Mouse (Mus musculus): ENCODE data around the gene Rpusd1. TPM values are rescaled to one million over a fixed set of nuclear protein-coding genes. Genes with fewer than 3 reads are reported as not detected.

Gene Rpusd1
- polyA plus RNA-seq, 1 experiment from 2014 or later, result 25.7 TPM

GRCm38 (mm10) chr17:25775318-25776062 is 48.0 kb downstream of the Rpusd1 start:
- H3K4me2 ChIP-seq (ENCODE audit: low read length), result no peak overlapping the region

DNA sequence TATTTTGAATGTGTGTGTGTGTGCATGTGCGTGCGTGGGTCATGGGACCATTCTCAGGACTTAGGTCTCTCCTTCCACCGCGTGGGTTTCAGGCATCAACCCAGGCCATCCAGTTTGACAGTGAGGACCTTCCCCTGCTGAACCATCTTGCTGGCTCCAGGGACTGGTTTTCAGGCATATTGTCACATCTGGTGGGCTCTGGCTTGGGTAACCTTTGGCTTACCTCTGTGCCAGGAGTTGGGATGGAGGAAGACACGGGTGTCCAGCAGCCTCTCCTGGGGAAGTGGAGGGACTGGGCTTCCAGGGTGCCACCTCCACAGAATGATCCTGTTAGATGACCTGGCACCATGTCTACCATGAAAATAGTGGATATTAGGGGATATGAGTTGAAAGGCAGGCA is 50.5 kb downstream of the Rpusd1 start:
- H3K27me3 ChIP-seq (ENCODE audit: control insufficient read depth, insufficient read depth, low read length), result no peaks in the 10 kb centered on the region
- peaks cover 22% of the 10 kb centered on the region for H3K36me3 ChIP-seq (ENCODE audit: control insufficient read depth, insufficient read depth, low read length)
- H3K9ac ChIP-seq (replicated peaks; ENCODE audit: low read length), result no peak overlapping the region
- no peak for ATAC-seq (ENCODE audit: low FRiP score, low TSS enrichment)
- no peak overlapping the region for H3K27ac ChIP-seq (replicated peaks; ENCODE audit: low read depth, low read length)
- H3K4me3 ChIP-seq (replicated peaks; ENCODE audit: low read depth, low read length), result no peak overlapping the region
- no peak for DNase-seq
- peaks cover 7% of the 10 kb centered on the region for H3K4me1 ChIP-seq (ENCODE audit: control insufficient read depth, insufficient read depth, low read length)
- H3K9me3 ChIP-seq (ENCODE audit: control insufficient read depth, low read length), result no peaks in the 10 kb centered on the region
- WGBS, result 95% methylated on average over 5 of the region's 5 CpGs
- H3K4me2 ChIP-seq (ENCODE audit: low read length), result no peak overlapping the region

More at GRCm38 (mm10) chr17:25775318-25776062, 48.0 kb downstream of the Rpusd1 start:
- WGBS, result 78% methylated on average over 10 of the region's 10 CpGs
- no peak for DNase-seq
- H3K27ac ChIP-seq (replicated peaks; ENCODE audit: low read depth, low read length), result no peak overlapping the region
- H3K27me3 ChIP-seq (ENCODE audit: control insufficient read depth, insufficient read depth, low read length), result no peaks in the 10 kb centered on the region
- no peaks in the 10 kb centered on the region for H3K9me3 ChIP-seq (ENCODE audit: control insufficient read depth, low read length)
- H3K36me3 ChIP-seq (ENCODE audit: control insufficient read depth, insufficient read depth, low read length), result no peaks in the 10 kb centered on the region; the same call in 1 of the 2 replicates
- ATAC-seq (ENCODE audit: low FRiP score, low TSS enrichment), result no peak
- H3K4me3 ChIP-seq (replicated peaks; ENCODE audit: low read depth, low read length), result no peak overlapping the region
- peaks cover 7% of the 10 kb centered on the region for H3K4me1 ChIP-seq (ENCODE audit: control insufficient read depth, insufficient read depth, low read length)
- no peak overlapping the region for H3K9ac ChIP-seq (replicated peaks; ENCODE audit: low read length)

Small RNAs within 50 kb of the gene (microRNA-seq; reads per million reads assigned to microRNA genes)
- not detected for gene Gm25083
- gene Mir6966, result not detected

Other genes starting within 250 kb of the Rpusd1 start
- gene Sstr5, start 230.4 kb upstream of the Rpusd1 start, polyA plus RNA-seq (2014; fragmentation: Nextera tagmentation; extraction: Ambion mirVana), result 0.36 and 0.61 TPM in 2 replicates
- gene Sox8, start 157.0 kb upstream of the Rpusd1 start, polyA plus RNA-seq (2014; fragmentation: Nextera tagmentation; extraction: Ambion mirVana), result 8.0 and 13.5 TPM in 2 replicates
- 19.5 and 20.8 TPM in 2 replicates for gene Lmf1, start 148.6 kb upstream of the Rpusd1 start, polyA plus RNA-seq (2014; fragmentation: Nextera tagmentation; extraction: Ambion mirVana)
- gene Gng13, start 10.5 kb upstream of the Rpusd1 start, polyA plus RNA-seq (2014; fragmentation: Nextera tagmentation; extraction: Ambion mirVana), result 4.3 and 6.0 TPM in 2 replicates
- 4.5 and 5.0 TPM in 2 replicates for gene Chtf18, start 251 bp upstream of the Rpusd1 start, polyA plus RNA-seq (2014; fragmentation: Nextera tagmentation; extraction: Ambion mirVana)
- not detected in 2 replicates for gene Mslnl, start 8.4 kb downstream of the Rpusd1 start, polyA plus RNA-seq (2014; fragmentation: Nextera tagmentation; extraction: Ambion mirVana)
- gene Msln, start 26.7 kb downstream of the Rpusd1 start, polyA plus RNA-seq (2014; fragmentation: Nextera tagmentation; extraction: Ambion mirVana), result 0.72 TPM in 1 of 2 replicates, not detected in the other
- 32.7 and 33.3 TPM in 2 replicates for gene Narfl, start 46.1 kb downstream of the Rpusd1 start, polyA plus RNA-seq (2014; fragmentation: Nextera tagmentation; extraction: Ambion mirVana)
- 155 and 181 TPM in 2 replicates for gene Haghl, start 58.0 kb downstream of the Rpusd1 start, polyA plus RNA-seq (2014; fragmentation: Nextera tagmentation; extraction: Ambion mirVana)
- gene Ccdc78, start 58.9 kb downstream of the Rpusd1 start, polyA plus RNA-seq (2014; fragmentation: Nextera tagmentation; extraction: Ambion mirVana), result 0.18 and 0.20 TPM in 2 replicates
- gene Fam173a, start 65.2 kb downstream of the Rpusd1 start, polyA plus RNA-seq (2014; fragmentation: Nextera tagmentation; extraction: Ambion mirVana), result 89.0 and 103 TPM in 2 replicates
- not detected in 2 replicates for gene AC134908.4, start 68.0 kb downstream of the Rpusd1 start, polyA plus RNA-seq (2014; fragmentation: Nextera tagmentation; extraction: Ambion mirVana)
- gene Metrn, start 69.5 kb downstream of the Rpusd1 start, polyA plus RNA-seq (2014; fragmentation: Nextera tagmentation; extraction: Ambion mirVana), result 5.8 and 9.7 TPM in 2 replicates
- 37.2 and 39.8 TPM in 2 replicates for gene Fbxl16, start 81.4 kb downstream of the Rpusd1 start, polyA plus RNA-seq (2014; fragmentation: Nextera tagmentation; extraction: Ambion mirVana)
- 30.0 and 31.7 TPM in 2 replicates for gene Wdr24, start 96.0 kb downstream of the Rpusd1 start, polyA plus RNA-seq (2014; fragmentation: Nextera tagmentation; extraction: Ambion mirVana)
- gene Jmjd8, start 101.2 kb downstream of the Rpusd1 start, polyA plus RNA-seq (2014; fragmentation: Nextera tagmentation; extraction: Ambion mirVana), result 48.9 and 50.2 TPM in 2 replicates
- gene Stub1, start 105.7 kb downstream of the Rpusd1 start, polyA plus RNA-seq (2014; fragmentation: Nextera tagmentation; extraction: Ambion mirVana), result 310 and 386 TPM in 2 replicates
- gene Rhbdl1, start 109.6 kb downstream of the Rpusd1 start, polyA plus RNA-seq (2014; fragmentation: Nextera tagmentation; extraction: Ambion mirVana), result 45.5 and 57.4 TPM in 2 replicates
- 8.0 and 12.9 TPM in 2 replicates for gene Gm20683, start 114.1 kb downstream of the Rpusd1 start, polyA plus RNA-seq (2014; fragmentation: Nextera tagmentation; extraction: Ambion mirVana)
- gene Rhot2, start 117.2 kb downstream of the Rpusd1 start, polyA plus RNA-seq (2014; fragmentation: Nextera tagmentation; extraction: Ambion mirVana), result 9.6 and 16.8 TPM in 2 replicates
- gene Wdr90, start 133.8 kb downstream of the Rpusd1 start, polyA plus RNA-seq (2014; fragmentation: Nextera tagmentation; extraction: Ambion mirVana), result 14.4 and 17.1 TPM in 2 replicates
- 13.9 and 19.3 TPM in 2 replicates for gene Mcrip2, start 141.1 kb downstream of the Rpusd1 start, polyA plus RNA-seq (2014; fragmentation: Nextera tagmentation; extraction: Ambion mirVana)
- 58.2 and 75.9 TPM in 2 replicates for gene Mettl26, start 147.4 kb downstream of the Rpusd1 start, polyA plus RNA-seq (2014; fragmentation: Nextera tagmentation; extraction: Ambion mirVana)
- 0.61 and 0.70 TPM in 2 replicates for gene Wfikkn1, start 153.2 kb downstream of the Rpusd1 start, polyA plus RNA-seq (2014; fragmentation: Nextera tagmentation; extraction: Ambion mirVana)
- 29.4 and 46.9 TPM in 2 replicates for gene Rab40c, start 192.1 kb downstream of the Rpusd1 start, polyA plus RNA-seq (2014; fragmentation: Nextera tagmentation; extraction: Ambion mirVana)
- 53.6 and 57.9 TPM in 2 replicates for gene Pigq, start 217.3 kb downstream of the Rpusd1 start, polyA plus RNA-seq (2014; fragmentation: Nextera tagmentation; extraction: Ambion mirVana)
- 0.16 and 0.32 TPM in 2 replicates for gene Nhlrc4, start 217.3 kb downstream of the Rpusd1 start, polyA plus RNA-seq (2014; fragmentation: Nextera tagmentation; extraction: Ambion mirVana)
- gene A930017K11Rik, start 224.9 kb downstream of the Rpusd1 start, polyA plus RNA-seq (2014; fragmentation: Nextera tagmentation; extraction: Ambion mirVana), result 3.3 and 5.2 TPM in 2 replicates

Data from midbrain, embryonic 14.5 days (tissue).